Mouse (Mus musculus) forebrain, embryonic 10.5 days (tissue): ENCODE data around the gene Vtcn1. TPM values are rescaled to one million over a fixed set of nuclear protein-coding genes. Genes with fewer than 3 reads are reported as not detected.
"Not testable (repeated sequence)": the region's sequence is repeated elsewhere in the genome, so short reads cannot be mapped to it uniquely, and the experiment has no call there.

Experiments
- DNase-seq: peaks from one replicate; pipeline ENCODE4 v3.0.0-alpha.2; 2017; ENCODE audit warnings: low spot score; ENCODE audit errors: extremely low spot score
- H3K27ac ChIP-seq: fragments of 300-500 bp; sonication (generic); 2 replicates; pipeline ENCODE4 v1.5.1; 2016; ENCODE audit warnings: mild to moderate bottlenecking
- H3K27me3 ChIP-seq: fragments of 300-500 bp; sonication (generic); 2 replicates; pipeline ENCODE4 v1.6.1; 2016; ENCODE audit warnings: mild to moderate bottlenecking; ENCODE audit not compliant: poor library complexity, severe bottlenecking
- H3K36me3 ChIP-seq: fragments of 300-500 bp; sonication (generic); replicated peaks from 2 replicates; pipeline ENCODE4 v1.6.1; 2016; ENCODE audit warnings: mild to moderate bottlenecking, moderate library complexity
- H3K4me1 ChIP-seq: fragments of 300-500 bp; sonication (generic); 2 replicates; pipeline ENCODE4 v1.6.1; 2016
- H3K4me3 ChIP-seq: fragments of 300-500 bp; sonication (generic); 2 replicates; pipeline ENCODE4 v1.5.1; 2016; ENCODE audit warnings: mild to moderate bottlenecking, moderate library complexity
- H3K9me3 ChIP-seq: fragments of 300-500 bp; sonication (generic); 2 replicates; pipeline ENCODE4 v1.6.1; 2016; ENCODE audit warnings: mild to moderate bottlenecking, moderate library complexity
- WGBS: fragments of 180-500 bp; shearing (Covaris S2); methylation state at CpG from one replicate; pipeline ENCODE4 v1.1.7; 2016; 5-methylcytosine and 5-hydroxymethylcytosine counted together
- polyA plus RNA-seq: library from polyadenylated mRNA; unstranded; fragments of >200 nt; fragmentation: Nextera tagmentation; extraction: Ambion mirVana; gene quantifications from 2 replicates; pipeline ENCODE4 v1.2.1, GENCODE M21; 2016

The Vtcn1 gene
- polyA plus RNA-seq, 1 experiment from 2014 or later, result not detected

GRCm38 (mm10) chr3:100811836-100812235, 13.4 kb upstream of the Vtcn1 start:
- 94% methylated on average over 2 of the region's 2 CpGs for WGBS
- Histone ChIP-seq H3K9me3 (no peaks in the 10 kb centered on the region), H3K4me3 (no peak overlapping the region), H3K4me1 (no peaks in the 10 kb centered on the region), H3K36me3 (no peaks in the 10 kb centered on the region), H3K27me3 (no peaks in the 10 kb centered on the region), H3K27ac (no peak overlapping the region)
- no peak for DNase-seq

- not testable (repeated sequence) for H3K4me3 ChIP-seq, H3K27ac ChIP-seq, H3K9me3 ChIP-seq, DNase-seq, H3K36me3 ChIP-seq, H3K27me3 ChIP-seq, H3K4me1 ChIP-seq
- 80% methylated on average over 1 of the region's 1 CpGs for WGBS
Measured at GRCm38 (mm10) chr3:100815490-100815889, 9.8 kb upstream of the Vtcn1 start.

GRCm38 (mm10) chr3:100818709-100819108, 6.5 kb upstream of the Vtcn1 start:
- Histone ChIP-seq H3K4me1 (0 out of 2 replicates have a peak, but pooled peaks cover 4% of the 10 kb centered on the region), H3K27me3 (no peaks in the 10 kb centered on the region), H3K4me3 (no peak overlapping the region), H3K27ac (no peak overlapping the region), H3K36me3 (no peaks in the 10 kb centered on the region), H3K9me3 (no peaks in the 10 kb centered on the region)
- 79% methylated on average over 4 of the region's 4 CpGs for whole genome bisulfite sequencing
- DNase-seq, result no peak

GRCm38 (mm10) chr3:100819571-100819970, 5.7 kb upstream of the Vtcn1 start:
- Histone ChIP-seq H3K27me3 (no peaks in the 10 kb centered on the region), H3K4me1 (0 out of 2 replicates have a peak, but pooled peaks cover 4% of the 10 kb centered on the region), H3K36me3 (no peaks in the 10 kb centered on the region), H3K4me3 (no peak overlapping the region), H3K27ac (no peak overlapping the region), H3K9me3 (no peaks in the 10 kb centered on the region)
- WGBS, result 93% methylated on average over 5 of the region's 5 CpGs
- DNase-seq, result no peak

- Histone ChIP-seq H3K27ac (no peak overlapping the region), H3K27me3 (no peaks in the 10 kb centered on the region), H3K9me3 (no peaks in the 10 kb centered on the region), H3K4me3 (no peak overlapping the region), H3K4me1 (peaks cover 15% of the 10 kb centered on the region), H3K36me3 (no peaks in the 10 kb centered on the region)
- no peak for DNase-seq
- 75% methylated on average over 2 of the region's 2 CpGs for WGBS
Measured at GRCm38 (mm10) chr3:100820852-100821251, 4.4 kb upstream of the Vtcn1 start.

- 71% methylated on average over 2 of the region's 2 CpGs for WGBS
- H3K4me3 ChIP-seq, result no peak overlapping the region
- no peaks in the 10 kb centered on the region for H3K27me3 ChIP-seq
- no peaks in the 10 kb centered on the region for H3K9me3 ChIP-seq
- no peaks in the 10 kb centered on the region for H3K36me3 ChIP-seq
- DNase-seq, result no peak
- H3K27ac ChIP-seq, result no peak overlapping the region
- H3K4me1 ChIP-seq, result peaks cover 15% of the 10 kb centered on the region
Measured at GRCm38 (mm10) chr3:100821276-100821675, 4.0 kb upstream of the Vtcn1 start.

GRCm38 (mm10) chr3:100843784-100844183, 18.5 kb downstream of the Vtcn1 start:
- peaks cover 5% of the 10 kb centered on the region; the same call in 1 of the 2 replicates for H3K4me1 ChIP-seq
- no peaks in the 10 kb centered on the region for H3K27me3 ChIP-seq
- no peak for DNase-seq
- H3K9me3 ChIP-seq, result no peaks in the 10 kb centered on the region
- no peak overlapping the region for H3K4me3 ChIP-seq
- no peaks in the 10 kb centered on the region for H3K36me3 ChIP-seq
- no peak overlapping the region for H3K27ac ChIP-seq
- WGBS, result 86% methylated on average over 3 of the region's 3 CpGs

- H3K27ac ChIP-seq, result no peak overlapping the region
- no peak overlapping the region for H3K4me3 ChIP-seq
- peaks cover 5% of the 10 kb centered on the region; the same call in 1 of the 2 replicates for H3K4me1 ChIP-seq
- 86% methylated on average over 5 of the region's 5 CpGs for WGBS
- no peaks in the 10 kb centered on the region for H3K9me3 ChIP-seq
- no peaks in the 10 kb centered on the region for H3K36me3 ChIP-seq
- H3K27me3 ChIP-seq, result no peaks in the 10 kb centered on the region
- no peak for DNase-seq
Measured at GRCm38 (mm10) chr3:100844366-100844765, 19.1 kb downstream of the Vtcn1 start.

- Histone ChIP-seq H3K36me3 (no peaks in the 10 kb centered on the region), H3K27me3 (no peaks in the 10 kb centered on the region), H3K27ac (no peak overlapping the region), H3K4me1 (peaks cover 5% of the 10 kb centered on the region; the same call in 1 of the 2 replicates), H3K9me3 (no peaks in the 10 kb centered on the region), H3K4me3 (no peak overlapping the region)
- no peak for DNase-seq
- WGBS, result 95% methylated on average over 7 of the region's 7 CpGs
Measured at GRCm38 (mm10) chr3:100848348-100848747, 23.1 kb downstream of the Vtcn1 start.

- H3K4me1 ChIP-seq, result peaks cover 5% of the 10 kb centered on the region; the same call in 1 of the 2 replicates
- WGBS, result 87% methylated on average over 6 of the region's 6 CpGs
- no peaks in the 10 kb centered on the region for H3K36me3 ChIP-seq
- no peaks in the 10 kb centered on the region for H3K27me3 ChIP-seq
- no peak overlapping the region for H3K27ac ChIP-seq
- DNase-seq, result no peak
- no peaks in the 10 kb centered on the region for H3K9me3 ChIP-seq
- H3K4me3 ChIP-seq, result no peak overlapping the region
Measured at GRCm38 (mm10) chr3:100850468-100850867, 25.2 kb downstream of the Vtcn1 start.

GRCm38 (mm10) chr3:100856050-100856815, 31.0 kb downstream of the Vtcn1 start:
- DNase-seq, result no peak
- no peaks in the 10 kb centered on the region for H3K9me3 ChIP-seq
- H3K4me3 ChIP-seq, result no peak overlapping the region
- no peaks in the 10 kb centered on the region for H3K27me3 ChIP-seq
- WGBS, result 67% methylated on average over 9 of the region's 9 CpGs
- H3K27ac ChIP-seq, result no peak overlapping the region
- no peaks in the 10 kb centered on the region for H3K4me1 ChIP-seq
- no peaks in the 10 kb centered on the region for H3K36me3 ChIP-seq

GRCm38 (mm10) chr3:100857139-100857538, 31.9 kb downstream of the Vtcn1 start:
- DNase-seq, result no peak
- H3K36me3 ChIP-seq, result no peaks in the 10 kb centered on the region
- no peaks in the 10 kb centered on the region for H3K9me3 ChIP-seq
- WGBS, result 88% methylated on average over 5 of the region's 5 CpGs
- H3K27me3 ChIP-seq, result no peaks in the 10 kb centered on the region
- no peak overlapping the region for H3K27ac ChIP-seq
- peaks cover 6% of the 10 kb centered on the region; the same call in 1 of the 2 replicates for H3K4me1 ChIP-seq
- no peak overlapping the region for H3K4me3 ChIP-seq

- no peak overlapping the region for H3K4me3 ChIP-seq
- 92% methylated on average over 5 of the region's 5 CpGs for whole genome bisulfite sequencing
- no peaks in the 10 kb centered on the region for H3K36me3 ChIP-seq
- no peak for DNase-seq
- H3K27me3 ChIP-seq, result no peaks in the 10 kb centered on the region
- no peak overlapping the region for H3K27ac ChIP-seq
- peaks cover 6% of the 10 kb centered on the region; the same call in 1 of the 2 replicates for H3K4me1 ChIP-seq
- H3K9me3 ChIP-seq, result no peaks in the 10 kb centered on the region
Measured at GRCm38 (mm10) chr3:100858334-100859002, 33.2 kb downstream of the Vtcn1 start.
